Mouse (Mus musculus): ENCODE data around the gene Fam104a. TPM values are rescaled to one million over a fixed set of nuclear protein-coding genes. Genes with fewer than 3 reads are reported as not detected.

Fam104a gene
- total and polyA plus RNA-seq, 2 experiments: 4.5 to 16.4 TPM

GRCm38 (mm10) chr11:113614476-113614875, 69.5 kb downstream of the Fam104a start:
- no peaks in the 10 kb centered on the region for H3K27me3 ChIP-seq (ENCODE audit: control insufficient read depth, insufficient read depth, low read length)
- WGBS: 80% methylated on average over 6 of the region's 6 CpGs
- DNase-seq (ENCODE audit: extremely low read depth, low read depth, low spot score): no peak
- H3K4me1 ChIP-seq (ENCODE audit: control insufficient read depth, insufficient read depth, low read length): peaks cover 26% of the 10 kb centered on the region
- H3K9ac ChIP-seq (ENCODE audit: low read depth, low read length): no peak overlapping the region
- no peaks in the 10 kb centered on the region for H3K79me2 ChIP-seq (ENCODE audit: control insufficient read depth, insufficient read depth, low read length)
- H3K4me3 ChIP-seq (ENCODE audit: insufficient read depth, low read depth, low read length): no peak overlapping the region
- no peak for TF ChIP-seq CTCF (IDR thresholded peaks at IDR 0.05; ENCODE audit: low read depth, low read length)
- no peak for TF ChIP-seq POLR2A (IDR thresholded peaks at IDR 0.05; ENCODE audit: extremely low read depth, insufficient read depth, low read length)
- H3K36me3 ChIP-seq (ENCODE audit: control insufficient read depth, insufficient read depth, low read length): no peaks in the 10 kb centered on the region
- H3K27ac ChIP-seq (replicated peaks; ENCODE audit: insufficient read depth, low read depth, low read length): no peak overlapping the region

- DNase-seq (ENCODE audit: extremely low read depth, low read depth, low spot score): peak; percentile 15
- Histone ChIP-seq H3K27me3 (ENCODE audit: control insufficient read depth, insufficient read depth, low read length) (no peaks in the 10 kb centered on the region), H3K4me1 (ENCODE audit: control insufficient read depth, insufficient read depth, low read length) (peaks cover 17% of the 10 kb centered on the region; the same call in 1 of the 2 replicates), H3K27ac (replicated peaks; ENCODE audit: insufficient read depth, low read depth, low read length) (no peak overlapping the region), H3K4me3 (ENCODE audit: insufficient read depth, low read depth, low read length) (no peak overlapping the region), H3K36me3 (ENCODE audit: control insufficient read depth, insufficient read depth, low read length) (no peaks in the 10 kb centered on the region), H3K79me2 (ENCODE audit: control insufficient read depth, insufficient read depth, low read length) (no peaks in the 10 kb centered on the region), H3K9ac (ENCODE audit: low read depth, low read length) (no peak overlapping the region)
- TF ChIP-seq POLR2A (IDR thresholded peaks at IDR 0.05; ENCODE audit: extremely low read depth, insufficient read depth, low read length): no peak
- peak; percentile 82 for TF ChIP-seq CTCF (IDR thresholded peaks at IDR 0.05; ENCODE audit: low read depth, low read length)
- 54% methylated on average over 24 of the region's 24 CpGs for WGBS
Measured at GRCm38 (mm10) chr11:113611664-113612611, 72.0 kb downstream of the Fam104a start.

Other genes with a start within 250 kb of the Fam104a start
- gene Sstr2, start 64.8 kb downstream of the Fam104a start, total RNA-seq (2014; rRNA removed): 0.07 TPM in 1 of 2 replicates, not detected in the other
- 0.17 TPM in 1 of 2 replicates, not detected in the other for gene Sstr2, start 64.8 kb downstream of the Fam104a start, polyA plus RNA-seq (2012; rRNA removed)
- 6.0 and 8.3 TPM in 2 replicates for gene Cog1, start 35.0 kb downstream of the Fam104a start, total RNA-seq (2014; rRNA removed)
- gene Cog1, start 35.0 kb downstream of the Fam104a start, polyA plus RNA-seq (2012; rRNA removed): 14.6 and 17.7 TPM in 2 replicates
- 18.8 and 21.5 TPM in 2 replicates for gene Slc39a11, start 34.1 kb downstream of the Fam104a start, total RNA-seq (2014; rRNA removed)
- gene Slc39a11, start 34.1 kb downstream of the Fam104a start, polyA plus RNA-seq (2012; rRNA removed): 22.8 and 27.2 TPM in 2 replicates
- gene D11Wsu47e, start 257 bp upstream of the Fam104a start, total RNA-seq (2014; rRNA removed): 4.1 and 5.0 TPM in 2 replicates
- 3.3 and 4.5 TPM in 2 replicates for gene D11Wsu47e, start 257 bp upstream of the Fam104a start, polyA plus RNA-seq (2012; rRNA removed)
- 6.0 and 9.9 TPM in 2 replicates for gene Cpsf4l, start 25.9 kb upstream of the Fam104a start, total RNA-seq (2014; rRNA removed)
- gene Cpsf4l, start 25.9 kb upstream of the Fam104a start, polyA plus RNA-seq (2012; rRNA removed): 2.9 and 3.0 TPM in 2 replicates
- gene Cdc42ep4, start 67.7 kb upstream of the Fam104a start, total RNA-seq (2014; rRNA removed): 25.2 and 36.7 TPM in 2 replicates
- 32.7 and 32.9 TPM in 2 replicates for gene Cdc42ep4, start 67.7 kb upstream of the Fam104a start, polyA plus RNA-seq (2012; rRNA removed)

Measured in liver, adult 2 months (tissue).